Mouse (Mus musculus): ENCODE data around the gene Acss2. TPM values are rescaled to one million over a fixed set of nuclear protein-coding genes. Genes with fewer than 3 reads are reported as not detected.
A peak's percentile ranks its signal among the peaks of the same experiment; 100 is the strongest.

Acss2 gene
- total RNA-seq (2021), result 10 to 100 TPM; 56.4 to 60.5 TPM

DNA sequence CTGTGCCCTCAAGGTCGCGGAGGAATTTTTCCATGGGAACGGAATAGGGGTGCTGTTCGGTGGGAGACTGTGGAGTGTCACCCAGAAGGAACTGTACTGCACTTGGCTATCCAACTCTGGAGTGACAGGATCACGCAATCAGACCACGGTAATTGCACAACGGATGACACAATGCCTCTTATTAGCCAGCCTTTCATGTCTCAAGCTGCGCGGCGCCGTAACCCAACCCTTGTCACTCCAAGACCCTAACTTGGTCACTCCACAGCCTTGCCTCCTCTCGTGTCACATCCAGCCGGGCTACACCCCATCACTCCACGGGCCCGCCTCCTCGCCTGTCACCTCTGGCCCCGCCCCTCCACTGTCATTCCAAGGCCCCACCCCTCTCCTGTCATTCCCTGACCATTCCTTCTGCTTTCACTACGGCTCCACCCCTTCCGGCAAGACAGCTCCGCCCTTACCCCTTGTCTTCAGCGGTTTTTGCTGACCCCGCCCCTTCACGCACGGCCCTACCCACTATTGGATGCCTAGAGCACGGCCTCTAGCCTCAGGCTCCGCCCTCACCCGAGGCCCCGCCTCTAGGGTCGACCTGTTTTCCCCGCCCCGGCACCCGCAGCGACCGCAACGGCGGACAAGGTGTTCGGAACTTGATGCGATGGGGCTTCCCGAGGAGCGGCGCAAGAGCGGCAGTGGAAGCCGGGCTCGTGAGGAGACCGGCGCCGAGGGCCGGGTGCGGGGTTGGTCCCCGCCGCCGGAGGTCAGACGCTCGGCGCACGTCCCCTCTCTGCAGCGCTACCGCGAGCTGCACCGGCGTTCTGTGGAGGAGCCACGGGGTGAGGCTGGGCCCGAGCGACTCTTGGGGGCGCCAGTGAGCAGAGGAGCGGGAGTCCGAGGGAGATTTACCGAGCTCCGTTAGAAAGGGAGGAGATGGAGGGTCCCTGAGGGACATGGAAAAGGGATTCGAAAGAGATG, at the start of gene Acss2, which contains the start of gene Ggt7:
Gene Acss2, plus strand, starts transcription at position 494 of the 969 bp plus-strand sequence.
Gene Ggt7, minus strand, starts transcription at position 783 of the 969 bp plus-strand sequence.
- intact Hi-C loops (cut with DNase I), result loop anchor here (2.0 to 5.0 kb wide), 4 partner anchors 67 to 245 kb away; partner anchors contain the start of gene Gss
- DNase-seq (ENCODE audit: low spot score in 2 of 2), result peak; percentile 95 to 99

DNA sequence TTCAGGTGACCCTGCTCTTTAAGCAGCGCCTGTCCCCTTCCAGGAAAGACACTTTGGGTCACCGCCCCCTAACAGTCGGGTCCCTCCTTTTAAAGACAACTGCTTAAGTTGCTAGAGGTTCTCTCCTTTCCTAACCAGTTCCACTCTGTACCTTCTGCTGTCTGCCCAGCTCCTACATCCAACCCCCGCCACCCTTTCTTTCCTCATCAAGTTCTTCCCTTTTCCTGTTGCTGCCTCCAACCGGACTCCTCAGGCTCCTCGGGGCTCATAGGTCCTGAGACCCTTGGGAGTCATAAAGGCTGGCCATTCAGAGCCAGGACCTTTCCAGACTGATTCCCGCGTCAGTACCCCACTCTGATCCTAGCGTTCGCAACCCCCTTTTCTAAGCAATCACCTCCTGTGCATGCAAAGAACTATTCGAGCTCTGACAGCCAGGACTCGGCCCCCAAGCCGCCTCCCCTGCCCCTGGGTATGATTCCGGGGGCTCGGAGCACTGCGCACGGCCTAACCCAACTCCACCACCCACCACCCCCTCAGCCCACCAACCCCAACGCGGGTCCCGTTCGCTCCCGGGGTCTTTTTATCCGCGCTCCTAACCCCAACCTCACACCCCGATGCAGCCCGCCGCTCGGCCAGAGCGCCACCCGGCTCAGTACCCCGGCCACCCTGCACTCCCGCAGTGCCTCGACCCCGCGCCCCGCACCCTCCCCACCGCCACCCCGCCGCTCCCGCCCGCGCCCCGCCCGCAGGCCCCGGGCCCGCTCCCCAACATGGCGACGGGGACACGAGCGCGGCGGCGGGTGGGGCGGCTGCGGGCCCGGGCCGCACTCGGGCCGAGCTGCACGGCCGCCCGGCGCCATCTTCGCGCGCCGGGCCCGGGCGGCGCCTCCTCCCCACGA, 44.8 kb upstream of the Acss2 start:
- intact Hi-C loops (cut with DNase I), result no loop called here
- DNase-seq (ENCODE audit: low spot score in 2 of 2), result peak; percentile 31 to 42

DNA sequence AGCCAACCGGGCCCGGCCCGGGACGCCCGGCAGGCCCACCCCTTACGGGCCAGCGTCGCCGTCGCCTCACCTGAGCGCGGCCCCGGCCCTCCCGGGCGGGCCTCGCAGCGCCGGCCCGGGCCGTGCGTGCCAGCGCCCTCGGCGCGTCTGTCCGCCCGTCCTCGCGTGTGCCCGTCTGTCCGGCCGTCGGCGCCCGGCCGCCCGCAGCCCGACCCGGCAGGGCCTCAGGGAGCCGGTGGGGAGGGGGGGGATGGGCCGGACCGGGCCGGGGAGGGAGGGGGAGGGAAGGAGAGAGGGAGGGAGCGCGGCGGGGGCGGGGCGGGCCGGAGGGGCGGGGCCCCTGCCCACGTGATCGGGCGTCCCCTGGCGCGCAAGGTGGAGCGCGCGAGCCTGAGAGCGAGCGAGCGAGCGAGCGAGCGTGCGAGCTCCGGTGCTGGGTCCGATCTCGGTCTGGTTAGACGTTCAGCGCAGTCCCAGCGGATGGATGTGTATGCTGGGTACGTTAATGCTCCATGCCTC, 44.1 kb upstream of the Acss2 start, which contains the start of gene Ncoa6:
Gene Ncoa6, minus strand, starts transcription at position 325 of the 519 bp plus-strand sequence.
- intact Hi-C loops (cut with DNase I), result no loop called here
- DNase-seq (ENCODE audit: low spot score in 2 of 2), result peak; percentile 68

DNA sequence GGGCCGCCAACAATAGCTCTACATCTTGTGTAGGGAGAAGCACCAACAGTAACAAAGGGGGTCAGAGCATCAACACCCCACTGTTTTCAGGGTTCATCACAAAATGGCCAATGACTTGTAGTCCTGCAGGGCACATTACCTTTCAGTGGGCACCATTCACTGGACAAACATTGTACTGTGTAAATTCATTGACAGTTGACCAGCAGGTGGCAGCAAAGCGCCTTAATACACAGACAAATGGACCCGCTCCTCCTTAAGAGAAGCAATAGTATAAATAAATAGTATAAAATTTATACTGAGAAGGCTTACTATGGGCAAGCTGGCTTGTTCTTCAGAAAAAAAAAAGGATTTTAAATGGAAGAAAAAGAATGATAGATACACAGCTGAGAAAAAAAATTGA, 35.7 kb upstream of the Acss2 start:
- DNase-seq (ENCODE audit: low spot score in 2 of 2), result peak; percentile 46 to 54
- intact Hi-C loops (cut with DNase I), result no loop called here

DNA sequence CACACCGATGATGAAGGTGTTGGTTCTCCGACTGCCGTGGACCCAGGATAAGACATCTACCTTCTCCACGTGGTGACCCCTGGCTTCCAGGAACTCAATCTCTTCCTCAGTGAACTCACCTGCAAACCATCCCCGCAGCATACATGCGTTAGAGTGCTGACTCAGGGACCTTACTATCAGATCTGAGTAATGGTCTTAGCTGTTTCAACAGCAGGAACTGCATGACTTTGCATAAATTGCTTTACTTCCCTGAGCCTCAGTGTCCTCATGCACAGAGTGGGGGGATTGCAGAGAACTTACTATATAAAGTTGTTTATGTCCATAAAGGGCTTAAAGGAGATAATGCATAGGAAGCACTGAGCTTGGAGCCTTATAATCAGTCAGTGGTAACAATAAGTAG, 26.8 kb upstream of the Acss2 start:
- intact Hi-C loops (cut with DNase I), result no loop called here

DNA sequence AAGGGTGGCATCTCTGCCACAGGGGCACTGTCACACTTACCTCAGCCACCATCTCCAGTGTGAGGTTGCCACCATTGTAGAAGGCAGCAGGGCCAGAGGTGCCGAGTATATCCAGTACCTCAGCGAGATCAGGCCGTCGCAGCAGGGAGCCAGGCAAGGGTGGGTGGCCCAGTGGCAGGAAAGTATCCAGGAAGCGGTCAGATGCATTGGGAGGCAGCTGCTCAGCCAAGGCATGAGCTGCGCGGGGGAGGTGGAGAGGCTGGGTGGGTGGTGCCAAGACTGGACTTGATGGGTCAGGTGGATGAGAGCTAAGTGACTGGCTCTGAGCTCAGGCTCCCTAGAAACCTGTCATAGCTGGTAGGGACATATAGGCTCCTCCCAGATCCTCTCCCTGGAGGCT, 15.2 kb upstream of the Acss2 start:
- intact Hi-C loops (cut with DNase I), result no loop called here
- DNase-seq (ENCODE audit: low spot score in 2 of 2), result peak in 1 of 2 experiments; percentile 75

More for the DNA sequence above, 26.8 kb upstream of the Acss2 start:
- no peak for DNase-seq (ENCODE audit: low spot score in 2 of 2)

DNA sequence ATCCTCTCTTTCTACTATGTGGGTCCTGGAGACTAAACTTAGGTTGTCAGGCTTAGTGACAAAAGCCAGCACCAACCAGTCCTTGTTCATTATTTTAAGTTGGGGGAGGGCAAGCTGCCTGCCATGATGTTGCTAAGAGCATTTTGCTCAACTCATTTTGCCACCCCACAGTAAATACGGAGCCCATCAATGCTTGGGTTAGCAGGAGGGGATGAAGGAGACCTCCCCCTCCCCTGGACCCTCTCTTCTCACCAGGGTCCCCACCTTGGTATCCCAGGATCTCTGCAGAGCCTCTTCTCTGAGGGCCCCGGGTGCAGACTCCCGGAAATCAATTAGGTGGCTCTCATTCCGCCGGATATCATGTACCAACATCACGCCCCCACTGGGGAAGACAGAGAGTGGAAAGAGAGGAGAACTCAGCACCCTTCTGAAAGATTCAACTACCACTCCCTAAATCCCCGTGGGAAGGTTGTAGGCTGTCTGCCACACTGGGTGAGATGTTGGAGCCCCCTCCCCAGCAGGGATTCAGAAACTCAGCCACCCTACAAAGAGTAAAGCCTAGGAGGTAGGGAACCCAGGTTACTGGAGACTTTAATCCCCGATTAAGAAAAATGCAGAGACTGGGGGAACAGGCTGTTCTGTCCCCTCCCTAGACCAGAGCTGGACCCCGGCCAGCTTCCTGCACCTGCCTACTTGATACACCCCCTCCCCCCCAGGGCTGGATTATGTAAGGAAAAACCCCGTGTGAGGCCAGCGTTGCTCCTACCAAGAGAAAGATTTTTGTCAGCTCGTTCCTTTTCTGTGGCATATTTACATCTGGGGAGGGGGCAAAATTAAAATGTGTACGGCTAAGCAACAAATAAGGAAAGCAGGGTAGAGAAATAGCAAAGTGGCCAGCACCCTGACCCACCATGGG, 13.1 kb upstream of the Acss2 start:
- peak in 1 of 2 experiments; percentile 47 for DNase-seq (ENCODE audit: low spot score in 2 of 2)
- intact Hi-C loops (cut with DNase I), result no loop called here

DNA sequence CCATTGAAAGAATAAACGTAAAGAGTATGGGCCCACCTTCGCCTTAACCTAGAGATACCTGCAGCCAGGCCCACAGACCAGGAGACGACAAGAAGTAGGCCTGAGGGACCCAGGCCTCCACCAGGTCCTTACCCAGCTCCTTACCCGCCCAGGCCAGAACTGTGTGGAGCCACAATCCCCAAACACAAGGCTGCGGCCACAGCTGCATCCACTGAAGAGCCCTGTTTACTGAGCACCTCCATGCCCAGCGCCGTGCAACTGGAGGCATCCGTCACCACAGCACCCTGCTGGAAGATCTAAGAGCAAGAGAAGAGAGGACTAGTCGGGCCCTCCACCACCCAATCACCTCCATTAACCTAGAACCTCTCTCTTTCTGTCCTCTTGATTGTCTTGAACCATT, 11.9 kb upstream of the Acss2 start:
- intact Hi-C loops (cut with DNase I), result no loop called here

DNA sequence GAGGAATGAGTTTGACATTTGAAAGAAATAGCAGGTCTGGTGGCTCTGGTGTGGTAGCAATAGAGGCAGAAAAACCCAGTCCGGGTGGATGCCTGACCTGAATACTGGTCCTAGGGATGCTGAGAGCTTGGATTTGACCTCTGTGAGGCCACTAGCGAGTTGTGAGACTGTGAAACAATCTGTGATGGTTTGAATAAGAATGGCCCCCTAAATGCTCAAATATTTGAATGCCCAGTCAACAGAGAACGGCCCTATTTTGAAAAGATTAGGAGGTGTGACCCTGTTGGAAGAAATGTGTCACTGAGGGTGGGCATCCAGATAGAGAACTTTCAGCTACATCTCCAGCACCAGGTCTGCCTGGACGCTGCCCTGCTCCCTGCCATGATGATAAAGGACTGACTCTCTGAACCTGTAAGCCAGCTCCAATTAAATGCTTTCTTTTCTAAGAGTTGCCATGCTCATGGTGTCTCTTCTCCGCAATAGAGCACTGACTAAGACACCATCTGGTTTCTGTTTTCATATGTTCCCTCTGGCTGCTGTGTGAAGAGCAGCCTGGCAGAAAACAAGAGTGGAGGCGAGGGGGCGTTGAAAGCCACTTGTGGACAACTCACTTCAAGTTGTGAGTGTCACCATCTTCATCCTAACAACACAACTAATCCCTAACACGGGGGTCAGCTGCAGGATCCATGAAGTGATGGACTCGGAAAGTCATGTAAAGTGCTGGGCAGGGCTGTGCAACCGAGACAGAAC, 9.9 kb upstream of the Acss2 start:
- peak; percentile 48 to 86 for DNase-seq (ENCODE audit: low spot score in 2 of 2)
- intact Hi-C loops (cut with DNase I), result no loop called here

More for the DNA sequence above, 11.9 kb upstream of the Acss2 start:
- DNase-seq (ENCODE audit: low spot score in 2 of 2), result no peak

DNA sequence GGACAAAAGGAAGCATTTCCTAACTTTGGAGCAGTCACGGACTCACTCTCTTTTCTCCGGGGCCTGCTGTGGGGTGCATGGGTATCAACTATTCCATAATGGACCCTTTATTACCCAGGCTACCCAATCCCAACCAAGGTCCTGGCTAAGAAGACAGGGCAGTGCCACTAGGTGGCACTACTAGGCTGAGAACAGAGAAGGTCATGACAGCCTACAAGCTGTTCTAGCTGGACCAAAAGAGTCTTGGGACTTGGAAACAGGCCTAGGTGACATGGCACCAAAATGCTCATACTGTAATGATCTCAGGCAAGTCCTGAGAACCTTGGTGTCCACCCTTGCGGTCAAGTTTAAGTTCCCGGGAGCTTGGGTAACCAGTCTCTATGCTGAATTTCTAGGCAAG, 5.3 kb upstream of the Acss2 start:
- peak in 1 of 2 experiments; percentile 45 for DNase-seq (ENCODE audit: low spot score in 2 of 2)
- intact Hi-C loops (cut with DNase I), result no loop called here

DNA sequence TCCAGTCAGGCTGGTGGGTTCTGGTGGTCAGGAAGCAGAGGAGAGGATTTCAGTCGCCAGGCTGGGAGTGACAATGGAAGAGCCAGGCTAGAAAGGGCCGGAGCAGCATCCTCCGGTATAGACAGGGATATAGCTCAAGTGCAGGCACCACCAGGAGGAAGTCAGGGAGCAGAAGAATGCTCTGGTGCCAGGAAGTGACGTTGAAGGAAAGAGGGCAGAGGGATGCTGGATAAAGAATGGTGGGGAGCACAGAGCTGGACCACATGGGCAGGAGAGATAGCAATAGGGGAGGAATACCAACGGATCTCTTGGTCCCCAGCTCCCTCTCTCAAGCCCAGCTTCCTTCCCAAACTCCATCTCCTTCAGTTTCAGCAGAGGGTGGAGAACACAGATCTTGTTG, 4.2 kb upstream of the Acss2 start:
- intact Hi-C loops (cut with DNase I), result no loop called here

DNA sequence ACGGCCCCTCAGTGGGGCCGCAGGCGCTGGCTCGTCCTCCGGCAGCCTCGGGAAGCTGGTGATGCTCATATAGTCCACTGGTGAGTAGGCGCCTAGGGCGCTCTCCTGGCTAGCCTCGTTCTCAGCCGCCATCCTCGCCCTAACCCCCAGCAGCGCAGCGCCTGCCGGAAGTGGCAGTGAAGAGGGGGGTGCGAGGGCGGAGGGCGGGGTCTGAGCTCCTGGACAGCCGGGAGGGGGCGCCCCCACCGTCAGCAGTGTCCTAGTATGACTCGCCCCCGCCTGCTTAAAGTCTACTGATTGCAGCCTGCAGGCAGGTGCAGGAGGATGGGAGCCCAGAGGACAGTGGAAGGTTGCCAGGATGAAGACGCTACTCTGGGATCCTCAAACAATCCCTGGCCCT, 3.1 kb upstream of the Acss2 start:
- peak; percentile 90 to 94 for DNase-seq (ENCODE audit: low spot score in 2 of 2)
- intact Hi-C loops (cut with DNase I), result loop anchor here (5.0 kb wide), 1 partner anchor 248 kb away; no protein-coding TSS in a partner anchor

More for the DNA sequence above, 4.2 kb upstream of the Acss2 start:
- DNase-seq (ENCODE audit: low spot score in 2 of 2), result peak; percentile 47 to 76

DNA sequence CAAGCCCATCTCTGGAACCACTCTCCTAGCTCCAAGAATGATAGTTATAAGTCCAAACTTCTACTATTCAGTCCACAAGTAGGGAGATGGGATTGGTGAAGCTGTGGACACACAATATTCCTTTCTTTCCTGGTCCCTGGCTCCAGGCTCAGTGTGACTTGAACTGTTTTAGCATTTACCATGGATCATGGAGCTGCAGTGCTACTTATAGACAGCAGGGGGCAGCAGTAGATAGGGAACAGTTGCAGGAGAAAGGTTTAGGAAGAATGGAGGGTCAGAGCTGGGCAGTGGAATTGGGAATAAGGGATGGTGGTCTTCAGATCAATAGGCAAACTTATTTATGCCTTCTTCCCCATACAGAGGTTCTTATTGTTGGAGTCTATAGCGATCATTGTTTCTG, 1.8 kb upstream of the Acss2 start:
- DNase-seq (ENCODE audit: low spot score in 2 of 2), result peak; percentile 78 to 87
- intact Hi-C loops (cut with DNase I), result loop anchor here (1.0 to 5.0 kb wide), 5 partner anchors 69 to 246 kb away; partner anchors contain the start of gene Gss

DNA sequence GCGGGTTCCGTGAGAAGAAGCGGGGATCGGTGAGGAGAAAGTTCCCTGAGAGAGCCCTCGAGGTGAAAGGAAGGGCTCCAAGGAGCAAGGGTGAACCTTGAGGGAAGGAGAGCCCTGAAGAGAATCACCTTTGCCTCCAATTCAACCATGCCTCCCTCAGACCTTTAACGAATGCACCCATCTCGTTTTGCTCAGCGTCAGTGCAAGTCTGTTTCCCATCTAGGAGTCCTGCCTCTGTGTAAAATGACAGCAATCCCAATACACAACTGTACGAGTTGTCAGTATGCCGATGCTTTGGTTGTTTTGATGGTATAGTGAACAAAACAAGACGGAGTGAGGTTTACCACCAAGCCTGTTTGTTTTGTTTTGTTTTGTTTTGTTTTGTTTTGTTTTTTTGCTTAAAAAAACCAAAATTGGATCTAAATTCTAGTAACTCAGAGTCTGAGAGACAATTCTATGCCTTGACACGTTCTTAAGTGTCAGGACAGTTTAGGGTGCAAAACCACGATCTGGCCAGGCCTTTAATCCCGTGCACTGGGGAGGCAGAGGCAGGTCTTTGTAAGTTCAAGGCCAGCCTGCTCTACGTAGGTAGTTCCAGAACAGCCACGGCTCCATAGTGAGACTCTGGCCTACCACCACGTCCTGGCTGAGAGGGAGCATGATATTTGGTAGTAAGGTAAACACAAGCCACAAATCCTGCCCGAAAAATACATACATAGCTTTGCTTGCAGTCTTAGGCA, 953 bp downstream of the Acss2 start:
- intact Hi-C loops (cut with DNase I), result loop anchor here (5.0 kb wide), 1 partner anchor 244 kb away; no protein-coding TSS in a partner anchor
- no peak for DNase-seq (ENCODE audit: low spot score in 2 of 2)

DNA sequence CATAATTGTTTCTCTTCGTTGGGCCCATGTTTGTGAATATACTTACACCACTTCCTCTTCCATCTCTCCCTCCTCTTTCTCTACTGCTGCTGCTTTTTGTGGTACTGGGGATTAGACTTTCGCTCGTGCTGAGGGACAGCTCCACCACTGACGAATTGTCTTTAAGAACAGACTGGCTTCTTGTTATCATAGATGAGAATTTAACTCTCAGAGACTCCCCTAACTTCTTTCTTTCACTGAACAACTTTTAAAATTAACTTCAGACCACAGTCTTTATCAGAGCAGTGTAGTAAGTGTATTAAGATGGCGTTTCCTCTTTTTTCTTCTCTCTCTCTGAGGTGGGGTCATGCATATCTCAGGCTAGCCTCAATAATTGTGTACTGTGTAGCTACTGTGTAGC, 6.0 kb downstream of the Acss2 start:
- DNase-seq (ENCODE audit: low spot score in 2 of 2), result no peak
- intact Hi-C loops (cut with DNase I), result no loop called here

DNA sequence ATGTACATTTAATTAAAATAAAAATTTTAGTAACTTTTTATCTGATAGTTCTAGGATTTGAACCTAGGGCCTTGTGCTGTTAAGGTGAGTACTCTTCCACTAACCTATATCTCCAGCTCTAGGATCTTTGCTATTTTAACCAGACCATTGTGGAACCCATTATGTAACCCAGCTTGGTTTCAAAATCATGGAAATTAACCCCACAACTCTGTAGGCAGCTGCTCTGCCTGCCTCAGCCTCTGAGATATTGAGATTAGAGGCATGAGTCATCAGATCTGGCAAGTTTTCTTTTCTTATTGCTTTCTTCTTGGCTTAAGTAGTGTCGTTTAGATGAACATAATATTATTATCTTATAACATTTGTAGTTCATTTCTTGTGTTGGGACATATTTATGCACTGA, 6.6 kb downstream of the Acss2 start:
- no peak for DNase-seq (ENCODE audit: low spot score in 2 of 2)
- intact Hi-C loops (cut with DNase I), result no loop called here

DNA sequence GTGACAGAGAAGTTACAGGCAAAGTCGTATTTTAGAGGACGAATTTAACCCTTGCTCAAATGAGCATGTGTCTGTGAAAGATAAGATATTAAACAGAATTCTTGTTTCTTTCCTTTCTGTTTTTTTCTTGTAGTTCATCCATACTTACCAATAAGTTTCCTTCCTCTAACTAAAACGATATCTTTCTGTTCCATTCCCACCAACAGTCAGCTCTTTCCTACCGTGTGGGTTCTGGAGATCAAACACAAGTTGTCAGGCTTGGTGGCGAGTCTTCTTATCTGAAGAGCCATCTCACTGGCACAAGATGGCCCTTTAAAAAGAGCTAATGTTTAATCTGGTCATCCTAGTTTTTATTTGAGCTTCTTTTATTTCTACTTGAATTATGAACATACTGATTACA, 9.6 kb downstream of the Acss2 start:
- no peak for DNase-seq (ENCODE audit: low spot score in 2 of 2)
- intact Hi-C loops (cut with DNase I), result no loop called here

Measured in left cerebral cortex, postnatal 25 days (tissue).